Mouse (Mus musculus): Measurements from ENCODE around the gene Krt72. TPM values are rescaled to one million over a fixed set of nuclear protein-coding genes. Genes with fewer than 3 reads are reported as not detected.

The Krt72 gene
- total RNA-seq (2022): not detected

- no peak for DNase-seq (ENCODE audit: low spot score in 2 of 2)
Observed at GRCm38 (mm10) chr15:101786360-101786759, at the start of gene Krt72. Krt72 (minus strand) TSS chr15:101786460.

DNA sequence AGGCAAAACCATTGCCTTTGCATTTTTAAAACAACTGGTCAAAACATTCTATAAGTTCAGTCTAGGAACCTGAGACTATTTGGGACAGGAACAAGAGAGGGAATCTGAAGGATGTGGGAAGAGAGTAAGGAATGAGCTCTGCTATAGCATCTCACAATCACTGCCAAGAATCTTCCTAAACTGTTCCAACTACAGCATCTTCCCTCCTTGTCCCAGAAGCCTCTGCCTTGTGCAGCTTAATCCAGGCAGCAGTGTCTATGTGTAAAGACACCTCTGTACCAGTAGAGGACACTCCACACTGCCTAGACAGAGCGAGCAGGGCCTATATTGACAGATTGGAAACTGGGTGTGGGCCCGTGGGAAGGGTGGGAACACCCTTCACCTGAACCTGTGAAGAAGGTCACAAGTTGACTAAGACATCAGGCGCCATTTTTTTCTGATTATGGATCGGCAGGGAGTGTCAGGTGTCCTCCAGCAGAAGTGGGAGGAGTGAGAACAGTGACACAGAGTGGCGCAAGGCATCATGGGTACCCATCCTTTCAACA, 48.6 kb upstream of the Krt72 start:
- no peak for DNase-seq (ENCODE audit: low spot score in 2 of 2)

DNA sequence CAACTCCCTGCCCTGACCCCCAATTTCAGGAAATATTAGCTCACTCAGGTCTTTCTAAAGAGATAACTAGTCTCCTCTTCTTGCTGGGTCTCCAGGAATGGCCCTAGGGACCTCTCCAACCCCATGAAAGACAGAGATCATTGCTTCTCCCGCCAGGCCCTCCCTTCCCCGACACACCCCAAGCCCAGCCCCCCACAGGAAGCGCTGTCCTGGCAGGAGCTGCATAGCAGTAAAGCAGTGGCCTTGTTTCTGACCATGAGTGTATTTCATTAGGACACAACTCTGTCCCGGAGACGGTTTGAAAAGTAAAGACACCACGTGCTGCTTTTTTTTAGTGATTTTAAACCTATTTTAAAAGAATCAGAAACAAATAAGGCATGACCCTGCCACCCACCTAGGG, 46.9 kb upstream of the Krt72 start:
- DNase-seq (ENCODE audit: low spot score in 2 of 2): no peak

- DNase-seq (ENCODE audit: low spot score in 2 of 2): no peak
Observed at GRCm38 (mm10) chr15:101829441-101829840, 43.2 kb upstream of the Krt72 start.

GRCm38 (mm10) chr15:101821786-101822185, 35.5 kb upstream of the Krt72 start:
- no peak for DNase-seq (ENCODE audit: low spot score in 2 of 2)

DNA sequence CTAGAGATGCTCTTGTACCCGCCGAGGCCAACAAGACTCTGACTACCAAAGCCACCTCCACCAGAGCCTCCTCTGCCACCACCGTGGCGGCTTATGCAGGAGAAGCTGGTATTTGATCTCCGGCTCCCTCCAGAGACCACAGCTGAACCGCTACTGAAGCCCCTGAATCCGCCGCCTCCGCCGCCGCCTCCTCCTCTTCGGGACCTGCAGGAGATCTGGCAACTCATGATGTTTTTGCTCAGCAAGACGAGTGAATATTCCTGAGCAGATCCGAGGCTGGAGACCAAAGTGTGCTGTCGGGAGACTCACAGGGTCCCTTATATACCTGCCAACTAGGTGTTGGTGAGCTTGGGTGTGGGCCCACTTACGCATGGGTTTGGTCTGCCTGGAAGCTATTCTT, 31.6 kb upstream of the Krt72 start, which contains the start of gene Krt2:
Gene Krt2, minus strand, starts transcription at position 295 of the 400 bp plus-strand sequence.
- no peak for DNase-seq (ENCODE audit: low spot score in 2 of 2)

- DNase-seq (ENCODE audit: low spot score in 2 of 2): no peak
Observed at GRCm38 (mm10) chr15:101803052-101803822, 17.0 kb upstream of the Krt72 start.

DNA sequence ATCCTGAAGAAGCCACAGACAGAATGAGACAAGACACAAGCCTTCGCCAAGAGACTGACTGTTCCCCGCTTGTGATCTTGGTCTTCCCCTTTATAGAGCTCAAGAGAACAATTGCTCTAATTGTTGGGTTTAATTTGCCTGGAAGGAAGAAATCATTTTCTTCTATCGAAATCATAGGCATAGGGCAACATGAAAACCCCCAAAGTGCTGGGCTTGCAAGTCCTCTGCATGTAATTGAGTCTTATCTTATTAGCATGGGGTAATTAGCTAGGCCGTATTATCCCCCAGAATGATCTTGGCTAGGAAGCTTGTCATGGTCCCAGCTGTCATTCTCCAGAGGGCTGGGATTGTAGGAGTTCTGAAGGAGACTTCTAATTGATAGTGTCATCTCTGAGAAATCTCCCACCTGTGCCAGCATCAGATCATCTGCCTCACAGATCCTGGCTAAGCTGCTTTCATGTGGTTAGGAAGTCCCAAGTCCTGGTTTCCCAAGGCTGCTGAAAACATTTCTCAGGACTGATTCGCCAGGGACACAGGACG, 16.1 kb upstream of the Krt72 start, which contains the start of gene Krt73:
Gene Krt73, minus strand, starts transcription at position 51 of the 540 bp plus-strand sequence.
- no peak for DNase-seq (ENCODE audit: low spot score in 2 of 2)

- DNase-seq (ENCODE audit: low spot score in 2 of 2): no peak
Observed at GRCm38 (mm10) chr15:101790867-101791266, 4.6 kb upstream of the Krt72 start.

DNA sequence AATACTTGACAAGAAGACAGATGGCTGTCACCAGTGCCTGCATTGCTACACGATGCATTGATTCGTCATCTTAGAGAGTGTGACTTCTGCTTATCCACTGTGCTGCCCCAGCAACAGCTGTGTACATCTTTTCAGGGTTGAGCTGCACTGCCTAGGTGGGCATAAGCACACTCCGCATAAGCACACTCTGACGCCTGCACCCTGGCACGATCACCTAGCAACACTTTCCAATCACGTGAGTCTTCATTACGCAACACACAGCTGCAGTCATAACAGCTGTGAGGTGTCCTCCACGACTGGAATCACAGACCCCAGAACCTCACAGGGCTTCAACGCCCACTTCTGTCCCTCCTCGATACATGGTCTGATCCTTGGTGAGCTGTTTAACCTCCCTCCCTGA, 12.8 kb downstream of the Krt72 start:
- no peak for DNase-seq (ENCODE audit: low spot score in 2 of 2)

- DNase-seq (ENCODE audit: low spot score in 2 of 2): peak; percentile 74 to 79
Observed at GRCm38 (mm10) chr15:101772711-101773081, 13.6 kb downstream of the Krt72 start.

DNA sequence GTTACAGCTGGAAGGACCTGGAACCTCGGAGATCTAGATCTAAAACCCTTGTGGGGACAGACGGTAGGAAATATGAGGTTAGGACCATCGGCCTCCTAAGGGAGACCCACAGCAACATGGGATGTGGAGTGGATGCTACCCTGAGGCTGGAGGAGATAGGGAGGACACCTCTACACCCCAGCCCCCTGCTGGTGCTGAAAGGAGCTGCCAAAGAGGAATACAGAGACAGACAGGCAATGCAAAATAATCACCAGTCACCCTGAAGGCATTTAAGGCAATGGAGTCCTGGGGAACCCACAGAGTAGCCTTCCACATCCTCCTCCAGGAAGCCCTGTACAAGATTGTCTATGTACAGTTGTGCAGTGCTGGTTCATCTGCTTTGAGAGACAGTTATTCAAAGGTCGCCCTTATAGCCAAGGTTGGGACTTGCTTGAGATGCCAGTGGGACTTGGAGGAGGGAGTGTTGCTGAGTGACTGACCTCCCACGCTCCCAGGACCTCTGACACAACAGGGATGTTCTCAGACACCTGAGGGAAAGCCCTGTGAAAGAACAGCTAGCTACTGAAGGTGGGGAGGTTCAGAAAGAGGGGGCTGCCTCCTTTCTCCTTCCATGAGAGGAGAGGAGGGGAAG, 14.1 kb downstream of the Krt72 start:
- DNase-seq (ENCODE audit: low spot score in 2 of 2): no peak

DNA sequence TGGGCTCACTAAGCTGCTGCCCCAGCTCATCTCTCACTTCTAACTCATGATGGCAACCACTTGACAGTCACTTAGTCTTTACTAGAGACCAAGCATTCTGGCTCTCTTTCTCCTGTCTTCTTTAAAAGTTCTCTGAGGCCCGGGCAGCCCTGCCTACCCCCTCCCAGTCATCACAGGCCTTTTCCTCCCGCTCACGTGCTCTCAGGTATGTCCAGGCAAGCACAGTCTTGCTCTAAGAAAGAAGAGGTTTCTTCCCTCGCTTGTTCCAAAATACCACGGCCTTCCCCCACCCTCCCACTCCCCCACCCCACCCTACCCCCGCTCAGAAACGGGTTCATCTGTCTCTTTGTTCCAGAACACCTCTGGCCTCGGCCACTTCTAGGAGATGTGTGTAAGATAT, 16.0 kb downstream of the Krt72 start:
- no peak for DNase-seq (ENCODE audit: low spot score in 2 of 2)

- no peak for DNase-seq (ENCODE audit: low spot score in 2 of 2)
Observed at GRCm38 (mm10) chr15:101742711-101743110, 43.5 kb downstream of the Krt72 start, which contains the start of gene Krt71. Krt71 (minus strand) TSS chr15:101743109.

DNA sequence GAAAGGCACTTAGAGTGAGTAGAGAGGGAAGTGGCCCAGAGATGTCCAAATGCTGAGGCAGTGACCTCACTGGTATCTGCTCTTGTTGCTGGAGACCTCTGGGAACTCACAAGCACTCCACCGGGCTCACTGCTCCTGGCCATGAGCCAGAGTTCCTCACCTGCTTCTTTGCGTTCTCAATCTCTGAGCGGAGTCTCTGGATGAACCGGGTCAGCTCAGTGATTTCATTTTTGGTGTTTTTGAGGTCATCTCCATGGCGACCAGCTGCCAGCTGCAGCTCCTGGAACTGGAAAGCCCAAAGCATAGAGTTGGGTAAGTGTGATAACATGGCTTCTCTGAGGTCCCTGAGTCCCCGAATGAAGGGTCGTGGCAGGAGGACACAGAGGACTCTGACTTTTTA, 48.5 kb downstream of the Krt72 start:
- DNase-seq (ENCODE audit: low spot score in 2 of 2): no peak

GRCm38 (mm10) chr15:101730653-101731052, 55.6 kb downstream of the Krt72 start:
- no peak for DNase-seq (ENCODE audit: low spot score in 2 of 2)

Other genes with a start within 250 kb of the Krt72 start
- gene Krt82, start 235.8 kb downstream of the Krt72 start, total RNA-seq (2022): not detected
- not detected for gene Krt90, start 223.5 kb downstream of the Krt72 start, total RNA-seq (2022)
- gene Krt75, start 212.6 kb downstream of the Krt72 start, total RNA-seq (2022): not detected
- gene Gm5414, start 158.3 kb downstream of the Krt72 start, total RNA-seq (2022): not detected
- gene Gm5478, start 139.1 kb downstream of the Krt72 start, total RNA-seq (2022): not detected
- gene Krt6b, start 106.2 kb downstream of the Krt72 start, total RNA-seq (2022): not detected
- gene Krt6a, start 92.2 kb downstream of the Krt72 start, total RNA-seq (2022): not detected
- gene Krt5, start 73.6 kb downstream of the Krt72 start, total RNA-seq (2022): not detected
- gene Krt71, start 43.4 kb downstream of the Krt72 start, total RNA-seq (2022): not detected
- not detected for gene Krt73, start 15.9 kb upstream of the Krt72 start, total RNA-seq (2022)
- gene Krt2, start 31.7 kb upstream of the Krt72 start, total RNA-seq (2022): not detected
- not detected for gene Krt1, start 64.3 kb upstream of the Krt72 start, total RNA-seq (2022)
- gene Krt77, start 83.2 kb upstream of the Krt72 start, total RNA-seq (2022): not detected
- gene Krt76, start 106.5 kb upstream of the Krt72 start, total RNA-seq (2022): not detected
- not detected for gene Krt4, start 138.3 kb upstream of the Krt72 start, total RNA-seq (2022)
- gene Krt79, start 153.9 kb upstream of the Krt72 start, total RNA-seq (2022): not detected
- gene Krt78, start 167.8 kb upstream of the Krt72 start, total RNA-seq (2022): not detected
- gene Krt8, start 218.0 kb upstream of the Krt72 start, total RNA-seq (2022): under 1 TPM in 1 of 4 experiments, not detected in 3; 0.32 TPM
- 1 to 10 TPM in 1 of 4 experiments, under 1 TPM in 3; 0.29 to 2.0 (median 0.42) TPM for gene Krt18, start 241.7 kb upstream of the Krt72 start, total RNA-seq (2022)